Mouse (Mus musculus) CH12.LX (cell line): ENCODE measurements at regions not wholly inside any gene's neighbourhood (a gene's known extent, or its start where the extent isn't known, plus 50 kb on each side); places are given as distances from the start of the nearest gene placed in this dataset.

ENCODE experiments used
- CTCF ChIP-seq, 2 experiments: IDR thresholded peaks in 1 of 2; conservative IDR thresholded peaks in 1 of 2; 2 replicates each; pipeline ENCODE4 v1.5.1; 2011 to 2012; ENCODE audit warnings: low read depth in 2 of 2, low read length in 2 of 2, improper control_type of control experiment in 1 of 2, inconsistent platforms in 1 of 2, mild to moderate bottlenecking in 1 of 2, moderate library complexity in 1 of 2
- HCFC1 ChIP-seq: IDR thresholded peaks from 2 replicates; pipeline ENCODE4 v1.6.1; 2012; ENCODE audit warnings: low read depth, mild to moderate bottlenecking, inconsistent platforms, low read length, improper control_type of control experiment
- JUN ChIP-seq: IDR thresholded peaks from 2 replicates; pipeline ENCODE4 v1.6.1; 2011; ENCODE audit warnings: low read depth, mild to moderate bottlenecking, low read length, improper control_type of control experiment, moderate library complexity; ENCODE audit not compliant: insufficient read depth
- JUND ChIP-seq: conservative IDR thresholded peaks from 2 replicates; pipeline ENCODE4 v1.6.1; 2011; ENCODE audit warnings: low read depth, low read length, improper control_type of control experiment
- MAZ ChIP-seq: IDR thresholded peaks from 2 replicates; pipeline ENCODE4 v1.6.1; 2012; ENCODE audit warnings: low read depth, mild to moderate bottlenecking, inconsistent platforms, low read length, improper control_type of control experiment, moderate library complexity
- PAX5 ChIP-seq: IDR thresholded peaks from 2 replicates; pipeline ENCODE4 v1.6.1; 2012; ENCODE audit warnings: low read length, inconsistent platforms, mixed read lengths
- POLR2A ChIP-seq: IDR thresholded peaks from 2 replicates; pipeline ENCODE4 v1.6.1; 2011; ENCODE audit warnings: low read depth, mild to moderate bottlenecking, improper control_type of control experiment, low read length
- POLR2AphosphoS2 ChIP-seq: IDR thresholded peaks from 2 replicates; pipeline ENCODE4 v1.6.1; 2011; ENCODE audit warnings: low read depth, low read length, improper control_type of control experiment
- TBP ChIP-seq: conservative IDR thresholded peaks from 2 replicates; pipeline ENCODE4 v1.6.1; 2011; ENCODE audit warnings: low read depth, low read length, improper control_type of control experiment
- TCF12 ChIP-seq: IDR thresholded peaks from 2 replicates; pipeline ENCODE4 v1.6.1; 2014; ENCODE audit warnings: low read depth, mild to moderate bottlenecking, inconsistent platforms, low read length, improper control_type of control experiment
- USF1 ChIP-seq: IDR thresholded peaks from 2 replicates; pipeline ENCODE4 v1.6.1; 2014; ENCODE audit warnings: low read depth, mild to moderate bottlenecking, inconsistent platforms, low read length, improper control_type of control experiment
- ZC3H11A ChIP-seq: IDR thresholded peaks from 2 replicates; pipeline ENCODE4 v1.6.1; 2012; ENCODE audit warnings: low read depth, mild to moderate bottlenecking, inconsistent platforms, low read length, improper control_type of control experiment

- no peak for TF ChIP-seq CTCF (conservative IDR thresholded peaks at IDR 0.05 in 1 of 2, IDR thresholded peaks at IDR 0.05 in 1 of 2; ENCODE audit: low read depth in 2 of 2, low read length in 2 of 2)
- TF ChIP-seq MAZ: no peak
- no peak for TF ChIP-seq PAX5
- TF ChIP-seq TBP: no peak
- no peak for TF ChIP-seq POLR2A
- no peak for TF ChIP-seq JUN
- TF ChIP-seq HCFC1: no peak
- TF ChIP-seq ZC3H11A: no peak
- TF ChIP-seq TCF12: no peak
- no peak for TF ChIP-seq JUND
- no peak for TF ChIP-seq POLR2AphosphoS2
- no peak for TF ChIP-seq USF1
Measured at GRCm38 (mm10) chr12:69460552-69461079, 88.4 kb upstream of the Gm9887 start.
